Mouse (Mus musculus) intestine, embryonic 15.5 days (tissue): ENCODE results near the gene Sec14l5. TPM values are rescaled to one million over a fixed set of nuclear protein-coding genes. Genes with fewer than 3 reads are reported as not detected.
"Not testable (repeated sequence)": the region's sequence is repeated elsewhere in the genome, so short reads cannot be mapped to it uniquely, and the experiment has no call there.

Experiments
- ATAC-seq: fragments of 200-750 bp; cut with Nextera tagmentation; 2 replicates; pipeline ENCODE4 v1.8.0; 2017; ENCODE audit warnings: moderate TSS enrichment, moderate library complexity
- H3K27ac ChIP-seq: fragments of 300-500 bp; sonication (generic); 2 replicates; pipeline ENCODE4 v1.5.1; 2015; ENCODE audit warnings: mild to moderate bottlenecking, inconsistent platforms
- H3K27me3 ChIP-seq: fragments of 300-500 bp; sonication (generic); replicated peaks from 2 replicates; pipeline ENCODE4 v1.6.1; 2015; ENCODE audit warnings: inconsistent platforms
- H3K36me3 ChIP-seq: fragments of 300-500 bp; sonication (generic); 2 replicates; pipeline ENCODE4 v1.6.1; 2015; ENCODE audit warnings: inconsistent platforms
- H3K4me1 ChIP-seq: fragments of 300-500 bp; sonication (generic); replicated peaks from 2 replicates; pipeline ENCODE4 v1.6.1; 2015; ENCODE audit warnings: inconsistent platforms
- H3K4me2 ChIP-seq: fragments of 300-500 bp; sonication (generic); replicated peaks from 2 replicates; pipeline ENCODE4 v1.6.1; 2015; ENCODE audit warnings: mild to moderate bottlenecking, inconsistent platforms
- H3K4me3 ChIP-seq: fragments of 300-500 bp; sonication (generic); replicated peaks from 2 replicates; pipeline ENCODE4 v1.5.1; 2015; ENCODE audit warnings: inconsistent platforms
- H3K9ac ChIP-seq: fragments of 300-500 bp; sonication (generic); 2 replicates; pipeline ENCODE4 v1.6.1; 2015; ENCODE audit warnings: inconsistent platforms
- H3K9me3 ChIP-seq: fragments of 300-500 bp; sonication (generic); 2 replicates; pipeline ENCODE4 v1.6.1; 2016; ENCODE audit warnings: inconsistent platforms
- WGBS: fragments of 180-500 bp; shearing (Covaris S2); methylation state at CpG from one replicate; pipeline ENCODE4 v1.1.7; 2015; 5-methylcytosine and 5-hydroxymethylcytosine counted together
- polyA plus RNA-seq: library from polyadenylated mRNA; unstranded; fragments of >200 nt; fragmentation: Nextera tagmentation; extraction: Ambion mirVana; gene quantifications from 2 replicates; pipeline ENCODE4 v1.2.1, GENCODE M21; 2015

The Sec14l5 gene
- polyA plus RNA-seq, 1 experiment from 2014 or later = 0.03 TPM

GRCm38 (mm10) chr16:5226534-5226933 is 79.6 kb downstream of the Sec14l5 start:
- not testable (repeated sequence) for H3K9ac ChIP-seq, H3K27ac ChIP-seq, ATAC-seq, H3K4me3 ChIP-seq, H3K36me3 ChIP-seq, H3K4me2 ChIP-seq, H3K4me1 ChIP-seq, H3K27me3 ChIP-seq, H3K9me3 ChIP-seq
- 2% methylated on average over 1 of the region's 1 CpGs for WGBS

- 75% methylated on average over 19 of the region's 19 CpGs for WGBS
- not testable (repeated sequence) for H3K36me3 ChIP-seq, H3K4me1 ChIP-seq, H3K4me3 ChIP-seq, H3K9ac ChIP-seq, H3K9me3 ChIP-seq, H3K27me3 ChIP-seq, ATAC-seq, H3K4me2 ChIP-seq, H3K27ac ChIP-seq
Observed at GRCm38 (mm10) chr16:5227501-5227900, 80.6 kb downstream of the Sec14l5 start.

DNA sequence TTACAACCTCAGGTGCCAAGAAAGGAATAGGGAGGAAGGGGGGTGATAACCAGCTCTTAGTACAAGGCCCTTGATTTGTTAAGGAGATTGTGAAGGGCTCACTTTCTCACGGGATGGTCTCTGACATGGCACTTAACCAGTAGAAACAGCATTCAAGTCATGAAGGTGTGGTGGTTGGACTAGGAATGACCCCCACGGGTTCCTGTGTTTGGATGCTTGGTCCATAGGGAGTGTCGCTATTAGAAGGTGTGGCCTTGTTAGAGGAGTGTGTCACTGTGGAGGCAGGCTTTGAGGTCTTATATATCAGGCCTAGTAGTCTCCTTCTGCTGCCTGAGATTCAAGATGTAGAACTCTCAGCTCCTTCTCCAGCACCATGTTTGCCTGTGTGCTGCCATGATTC is 81.2 kb downstream of the Sec14l5 start:
- H3K4me3 ChIP-seq, ATAC-seq: not testable (repeated sequence)
- WGBS = 68% methylated on average over 3 of the region's 3 CpGs

GRCm38 (mm10) chr16:5232982-5233381 is 86.1 kb downstream of the Sec14l5 start:
- WGBS = 71% methylated on average over 4 of the region's 4 CpGs
- no peak; the same call in 1 of the 2 replicates for ATAC-seq
- H3K36me3 ChIP-seq = peaks cover 4% of the 10 kb centered on the region
- H3K9me3 ChIP-seq = no peaks in the 10 kb centered on the region
- H3K4me3 ChIP-seq = peak overlapping the region; percentile 76; the same call in 1 of the 2 replicates
- no peak overlapping the region for H3K9ac ChIP-seq
- H3K27me3 ChIP-seq = no peaks in the 10 kb centered on the region
- H3K4me1 ChIP-seq = peaks cover 6% of the 10 kb centered on the region; the same call in 1 of the 2 replicates
- H3K4me2 ChIP-seq = peak overlapping the region; percentile 76; the same call in 1 of the 2 replicates
- H3K27ac ChIP-seq = no peak overlapping the region

More for the DNA sequence above, 81.2 kb downstream of the Sec14l5 start:
- H3K27ac ChIP-seq, H3K36me3 ChIP-seq, H3K4me1 ChIP-seq, H3K4me2 ChIP-seq, H3K9ac ChIP-seq, H3K27me3 ChIP-seq, H3K9me3 ChIP-seq: not testable (repeated sequence)

GRCm38 (mm10) chr16:5233418-5234313 is 86.8 kb downstream of the Sec14l5 start, which contains the start of gene Alg1:
Gene Alg1 (plus strand): TSS chr16:5233621.
- Histone ChIP-seq H3K9ac (peak within 1 kb of the TSS; percentile 70), H3K4me1 (peaks cover 6% of the 10 kb centered on the region; the same call in 1 of the 2 replicates), H3K4me3 (peak within 1 kb of the TSS; percentile 76), H3K4me2 (peak within 1 kb of the TSS; percentile 76), H3K27ac (no peak within 1 kb of the TSS), H3K9me3 (no peaks in the 10 kb centered on the region), H3K36me3 (peaks cover 4% of the 10 kb centered on the region), H3K27me3 (no peaks in the 10 kb centered on the region)
- peak; percentile 99 for ATAC-seq
- WGBS = 2% methylated on average over 47 of the region's 47 CpGs

Other genes starting within 250 kb of the Sec14l5 start
- 128 and 143 TPM in 2 replicates for gene Nudt16l1, start 208.3 kb upstream of the Sec14l5 start, polyA plus RNA-seq
- 39.6 and 42.0 TPM in 2 replicates for gene Anks3, start 182.9 kb upstream of the Sec14l5 start, polyA plus RNA-seq
- gene Sept12, start 149.3 kb upstream of the Sec14l5 start, polyA plus RNA-seq = not detected in 2 replicates
- 99.2 and 112 TPM in 2 replicates for gene Smim22, start 139.8 kb upstream of the Sec14l5 start, polyA plus RNA-seq
- gene Rogdi, start 133.6 kb upstream of the Sec14l5 start, polyA plus RNA-seq = 46.2 and 51.7 TPM in 2 replicates
- 129 and 136 TPM in 2 replicates for gene Glyr1, start 97.2 kb upstream of the Sec14l5 start, polyA plus RNA-seq
- 15.4 and 17.0 TPM in 2 replicates for gene Ubn1, start 97.1 kb upstream of the Sec14l5 start, polyA plus RNA-seq
- gene Ppl, start 14.7 kb upstream of the Sec14l5 start, polyA plus RNA-seq = 4.4 and 4.7 TPM in 2 replicates
- gene Nagpa, start 56.9 kb downstream of the Sec14l5 start, polyA plus RNA-seq = 27.6 and 29.9 TPM in 2 replicates
- 4.1 and 4.9 TPM in 2 replicates for gene AU021092, start 75.2 kb downstream of the Sec14l5 start, polyA plus RNA-seq
- 29.1 and 37.5 TPM in 2 replicates for gene Alg1, start 86.5 kb downstream of the Sec14l5 start, polyA plus RNA-seq
- gene Eef2kmt, start 108.9 kb downstream of the Sec14l5 start, polyA plus RNA-seq = 30.4 and 38.4 TPM in 2 replicates